In genomic region chr1:154204652-154205573, GRCm38 (mm10) we compare ENCODE assay signal across 7 mouse cellular contexts. TPM values are rescaled to one million over a fixed set of nuclear protein-coding genes. Genes with fewer than 3 reads are reported as not detected.
A peak's percentile ranks its signal among the peaks of the same experiment; 100 is the strongest.
DNase-seq lines count a peak whose midpoint lies in the region; ATAC-seq lines count a peak whose summit lies in the region.

No protein-coding gene starts in this region.

- peak; percentile 40 to 43 for DNase-seq in left cerebral cortex, adult 18-20 months (ENCODE audit: low spot score in 2 of 2)
- DNase-seq in left cerebral cortex, adult 11 months (ENCODE audit: low spot score): no peak
- DNase-seq in embryonic facial prominence, embryonic 10.5 days (ENCODE audit: low spot score): peak; percentile 50
- peak; percentile 39 for DNase-seq in hindbrain, embryonic 11.5 days (ENCODE audit: low spot score)
- DNase-seq in spleen, adult 18-20 months: no peak

- no peaks in the 10 kb centered on the region for H3K36me3 ChIP-seq in embryonic facial prominence, embryonic 10.5 days (replicated peaks)
- H3K36me3 ChIP-seq in hindbrain, embryonic 11.5 days (ENCODE audit: control insufficient read depth, insufficient read depth, low read length): no peaks in the 10 kb centered on the region

- H3K27ac ChIP-seq in embryonic facial prominence, embryonic 10.5 days (replicated peaks): no peak overlapping the region
- no peak overlapping the region for H3K27ac ChIP-seq in hindbrain, embryonic 11.5 days (ENCODE audit: low read depth, low read length)

- 8% methylated on average over 66 of the region's 66 CpGs for WGBS in embryonic facial prominence, embryonic 10.5 days
- WGBS in hindbrain, embryonic 11.5 days: 12% methylated on average over 66 of the region's 66 CpGs

- peak overlapping the region; percentile 55 for H3K4me3 ChIP-seq in embryonic facial prominence, embryonic 10.5 days
- peak overlapping the region; percentile 34 for H3K4me3 ChIP-seq in hindbrain, embryonic 11.5 days (ENCODE audit: low read depth, low read length)

- H3K4me2 ChIP-seq in hindbrain, embryonic 11.5 days (replicated peaks; ENCODE audit: low read depth, low read length): peak overlapping the region; percentile 62

- H3K4me1 ChIP-seq in embryonic facial prominence, embryonic 10.5 days: peaks cover 26% of the 10 kb centered on the region
- peaks cover 4% of the 10 kb centered on the region; the same call in 1 of the 2 replicates for H3K4me1 ChIP-seq in hindbrain, embryonic 11.5 days (replicated peaks; ENCODE audit: control insufficient read depth, insufficient read depth, low read length)

- H3K9me3 ChIP-seq in embryonic facial prominence, embryonic 10.5 days: no peaks in the 10 kb centered on the region
- H3K9me3 ChIP-seq in hindbrain, embryonic 11.5 days (ENCODE audit: control insufficient read depth, low read length): no peaks in the 10 kb centered on the region

- peaks cover 68% of the 10 kb centered on the region for H3K27me3 ChIP-seq in embryonic facial prominence, embryonic 10.5 days (replicated peaks; ENCODE audit: low read depth, poor library complexity, severe bottlenecking)
- H3K27me3 ChIP-seq in hindbrain, embryonic 11.5 days (ENCODE audit: control insufficient read depth, insufficient read depth, low read length): peaks cover 27% of the 10 kb centered on the region

- ATAC-seq in hindbrain, embryonic 11.5 days (ENCODE audit: low FRiP score): no peak
- ATAC-seq in megakaryocyte progenitor cell, adult 5-6 weeks (replicated peaks; ENCODE audit: poor library complexity): peak; percentile 44
- ATAC-seq in CD4-positive, CD25-positive, alpha-beta regulatory T cell, adult 4 months: no peak

- no peak overlapping the region for H3K9ac ChIP-seq in hindbrain, embryonic 11.5 days (ENCODE audit: low read depth, low read length)

RNA-seq across cellular contexts. Expression of gene Zfp648, which starts 3.9 kb away (rescaled TPM):
- 1 to 10 TPM in 1 of 2 experiments, under 1 TPM in 1; 0.56 to 1.4 TPM for total RNA-seq in left cerebral cortex, adult 18-20 months (2021)
- 0.15 TPM in 1 of 2 replicates, not detected in the other for polyA plus RNA-seq in embryonic facial prominence, embryonic 10.5 days (2016; fragmentation: Nextera tagmentation; extraction: Ambion mirVana)
- 0.11 TPM in 1 of 2 replicates, not detected in the other for polyA plus RNA-seq in hindbrain, embryonic 11.5 days (2014; fragmentation: Nextera tagmentation; extraction: Ambion mirVana)
- total RNA-seq in megakaryocyte progenitor cell, adult 5-6 weeks (2015): not detected in 2 replicates
- 0.25 TPM in 1 of 2 replicates, not detected in the other for total RNA-seq in megakaryocyte progenitor cell, adult 5-6 weeks (2017)
- polyA plus RNA-seq in CD4-positive, CD25-positive, alpha-beta regulatory T cell, adult 4 months (2017; shearing (Covaris generic)): not detected

Comparison
In these comparisons a context has a peak if more than half of its experiments do, and no peak if none do; other contexts are left out.
1. DNase-seq: peak in left cerebral cortex, adult 18-20 months (2 of 2), embryonic facial prominence, embryonic 10.5 days (single experiment) and hindbrain, embryonic 11.5 days (single experiment); none in left cerebral cortex, adult 11 months (single experiment) and spleen, adult 18-20 months (0 of 2).